Mouse (Mus musculus): ENCODE measurements at regions not wholly inside any gene's neighbourhood (a gene's known extent, or its start where the extent isn't known, plus 50 kb on each side); places are given as distances from the start of the nearest gene placed in this dataset.
A peak's percentile ranks its signal among the peaks of the same experiment; 100 is the strongest.
"Not testable (repeated sequence)": the region's sequence is repeated elsewhere in the genome, so short reads cannot be mapped to it uniquely, and the experiment has no call there.

DNA sequence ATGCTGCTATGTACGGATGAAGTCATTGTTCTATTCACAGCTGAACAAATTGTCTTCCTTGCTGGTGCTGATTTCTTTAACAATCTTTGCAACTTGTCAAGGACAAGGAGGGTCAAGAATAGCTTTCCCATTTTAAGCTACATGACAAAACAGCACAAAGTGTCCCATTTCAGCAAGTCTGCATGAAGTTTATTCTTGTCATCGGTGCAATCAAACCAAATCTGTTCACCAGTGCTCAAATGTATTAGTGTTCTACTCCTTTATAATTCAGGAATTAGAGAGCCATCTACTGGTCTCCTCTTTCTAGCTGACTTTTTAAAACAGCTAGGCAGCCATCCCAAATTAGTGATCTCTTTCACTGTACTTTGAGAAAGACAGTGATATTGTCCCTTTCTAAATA lies 1040.8 kb downstream of the Galc start:
- no peak for DNase-seq

DNA sequence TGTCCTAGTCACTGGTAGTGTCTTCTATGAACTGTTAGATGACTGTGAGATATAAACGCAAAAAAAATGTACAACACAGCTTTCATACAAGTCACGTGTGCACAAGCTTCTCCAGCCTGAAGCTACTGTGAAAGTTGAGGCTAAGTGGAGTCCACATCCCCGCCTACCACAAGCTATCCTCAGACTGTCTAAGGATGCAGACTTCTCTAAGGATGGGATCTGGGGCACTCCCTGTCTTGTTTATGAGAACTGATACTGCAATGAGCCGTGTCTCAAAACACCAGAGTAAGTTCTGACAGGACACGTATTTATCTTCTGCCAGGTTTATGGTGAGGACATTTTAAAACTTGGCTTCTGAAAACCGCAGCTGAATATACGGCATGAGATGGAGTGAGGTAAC lies 1041.7 kb downstream of the Galc start:
- DNase-seq, result no peak

DNA sequence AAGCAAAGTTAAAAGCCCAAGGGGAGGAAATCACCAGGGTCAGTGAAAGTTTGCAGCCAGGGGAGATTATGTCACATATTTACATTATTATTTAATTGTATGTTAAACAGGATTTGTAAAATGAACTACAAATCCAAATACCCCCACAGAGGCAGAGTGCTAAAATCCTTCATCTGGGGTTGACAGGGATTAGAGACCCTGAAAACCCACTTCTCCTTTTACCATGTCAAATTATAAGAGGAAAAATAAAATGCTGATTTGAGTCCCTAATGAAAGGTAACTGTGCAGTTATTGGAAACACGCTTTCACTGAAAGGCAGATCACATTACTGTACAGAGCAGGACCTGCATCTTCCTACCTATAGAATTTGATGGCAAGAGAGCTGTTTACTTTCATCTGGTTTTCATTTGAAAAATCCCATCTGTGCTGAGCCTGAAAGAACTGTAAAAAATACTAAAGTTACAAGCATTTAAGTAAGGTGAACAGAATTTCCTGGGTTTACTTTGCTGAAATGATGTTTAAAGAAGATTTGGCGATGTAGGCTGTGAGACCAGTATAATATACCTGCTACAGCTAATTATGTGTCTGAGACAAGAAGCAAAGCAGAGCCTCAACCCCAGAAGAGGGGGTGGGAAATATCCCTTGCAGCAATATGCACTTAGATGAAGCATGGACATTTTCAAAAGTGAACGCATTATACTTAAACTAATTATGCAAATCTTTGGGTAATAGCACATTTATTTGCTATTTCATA lies 1055.4 kb downstream of the Galc start:
- DNase-seq, result no peak

DNA sequence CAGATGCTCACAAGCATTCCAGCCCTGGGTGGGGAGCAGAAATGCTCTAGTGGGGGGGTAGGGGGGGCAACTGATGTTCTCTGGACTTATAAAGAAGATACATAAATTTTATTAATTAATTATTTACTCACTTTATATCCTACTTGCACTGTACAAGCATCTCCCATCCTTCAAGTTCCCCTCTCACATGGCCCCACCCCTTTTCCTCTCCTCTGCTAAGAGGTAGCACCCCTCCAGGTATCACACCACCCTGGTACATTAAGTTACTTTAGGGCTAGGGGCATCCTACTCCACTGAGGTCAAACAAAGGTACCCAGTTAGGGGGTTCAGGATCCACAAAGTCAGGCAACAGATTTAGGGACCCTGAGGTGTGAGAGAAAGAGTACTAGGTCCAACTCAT lies 1097.4 kb downstream of the Galc start:
- no peak for DNase-seq

DNA sequence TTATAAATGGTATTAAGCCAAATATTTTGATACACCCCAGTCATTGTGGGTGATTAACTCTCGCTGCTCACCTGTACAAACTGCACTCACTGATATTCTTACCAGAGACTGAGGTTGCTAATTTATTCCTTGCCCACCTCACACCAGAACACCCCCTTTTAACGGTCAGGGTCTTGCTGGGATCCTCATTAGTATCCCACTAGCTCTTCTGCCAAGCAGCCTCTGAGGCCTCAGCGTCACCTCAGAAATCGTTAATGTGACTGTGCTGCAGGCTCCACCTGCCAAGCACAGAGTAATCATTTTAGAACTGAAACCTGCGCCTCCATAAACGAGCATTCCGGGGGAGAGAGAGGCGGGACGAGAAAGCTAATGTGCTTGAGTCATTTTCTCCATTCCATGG lies 1097.8 kb downstream of the Galc start:
- no peak for DNase-seq

DNA sequence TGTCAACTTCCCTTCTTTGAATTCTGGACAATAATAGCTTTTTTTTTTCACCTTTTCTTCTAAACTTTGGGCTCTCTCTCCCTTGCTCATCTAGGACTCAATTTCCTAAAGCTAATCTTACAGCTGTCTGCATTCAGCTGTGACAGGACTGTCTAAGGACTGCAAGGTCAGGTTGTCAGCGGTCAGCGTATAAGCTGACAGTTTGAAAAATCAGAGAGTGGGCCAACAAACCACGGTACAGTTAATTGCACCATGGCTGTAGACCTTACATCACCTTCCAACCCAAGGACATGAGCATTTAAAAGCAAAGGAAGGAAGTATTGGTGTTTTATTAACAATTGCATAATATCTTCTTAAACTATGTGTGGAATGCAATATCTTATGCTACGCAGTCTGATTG lies 1100.9 kb downstream of the Galc start:
- DNase-seq, result no peak

DNA sequence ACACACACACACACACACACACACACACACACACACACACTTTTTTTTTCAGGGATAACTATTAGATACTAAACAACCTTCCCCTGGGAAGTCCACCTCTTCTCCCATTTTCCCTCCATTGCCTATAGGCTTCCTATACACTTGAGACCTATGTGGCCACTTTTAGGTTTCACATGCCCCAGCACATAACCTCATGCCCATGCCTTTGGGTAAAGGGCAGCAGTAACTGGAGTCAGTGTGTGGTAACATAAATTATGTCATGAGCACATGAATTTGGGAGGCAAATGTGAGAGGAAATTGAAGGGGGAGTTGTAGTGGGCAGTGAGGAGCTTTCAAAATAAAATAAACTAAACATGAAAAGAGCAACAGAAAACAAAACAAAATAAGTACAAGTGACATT lies 1101.5 kb downstream of the Galc start:
- no peak for DNase-seq

DNA sequence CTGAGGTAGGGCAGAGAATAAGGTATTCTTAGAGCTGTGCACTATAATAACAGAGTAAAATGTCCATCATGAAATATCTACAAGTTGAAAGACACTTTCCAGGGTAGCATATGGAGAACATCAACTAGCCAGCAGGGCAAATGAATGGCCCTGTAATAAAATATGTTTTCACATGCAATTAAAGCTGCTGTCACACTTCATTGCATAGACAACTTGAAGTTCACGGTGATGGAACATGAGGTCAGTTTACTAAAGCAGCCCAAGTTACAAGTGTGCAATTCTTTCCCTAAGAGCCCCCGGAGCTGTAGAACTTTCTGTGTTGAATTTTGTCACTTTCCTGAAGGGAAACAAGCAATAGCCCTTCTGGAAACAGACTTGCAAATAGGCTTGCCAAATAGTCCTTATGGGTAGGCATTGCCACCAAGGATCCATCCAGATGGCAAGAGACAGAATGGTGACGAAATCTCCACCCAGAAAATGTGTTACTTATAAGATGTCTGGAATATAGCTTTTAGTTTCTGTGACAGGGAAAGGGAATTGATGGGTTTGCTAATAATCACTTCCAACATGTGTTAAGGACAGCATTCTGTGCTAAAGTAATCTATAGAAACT lies 1102.7 kb downstream of the Galc start:
- DNase-seq, result no peak

DNA sequence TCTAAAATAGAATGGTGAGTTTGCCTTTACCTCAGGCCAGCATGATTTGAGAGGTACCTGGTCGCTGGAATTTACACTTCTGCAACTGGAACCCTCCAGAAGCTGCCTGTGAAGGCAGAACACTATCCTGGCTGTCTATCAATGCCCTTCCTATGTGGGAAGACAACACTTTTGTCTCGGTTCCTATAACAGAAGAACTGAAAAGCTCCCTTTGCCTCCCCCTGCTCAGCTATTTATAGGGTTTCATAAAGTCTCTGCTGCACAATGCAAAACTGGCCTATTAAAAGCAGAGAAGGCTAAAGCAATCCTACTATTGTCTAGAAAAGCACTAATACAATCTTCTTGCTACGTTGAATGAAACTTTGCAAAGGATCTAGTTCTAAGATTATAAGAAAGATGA lies 1116.5 kb downstream of the Galc start:
- no peak for DNase-seq

DNA sequence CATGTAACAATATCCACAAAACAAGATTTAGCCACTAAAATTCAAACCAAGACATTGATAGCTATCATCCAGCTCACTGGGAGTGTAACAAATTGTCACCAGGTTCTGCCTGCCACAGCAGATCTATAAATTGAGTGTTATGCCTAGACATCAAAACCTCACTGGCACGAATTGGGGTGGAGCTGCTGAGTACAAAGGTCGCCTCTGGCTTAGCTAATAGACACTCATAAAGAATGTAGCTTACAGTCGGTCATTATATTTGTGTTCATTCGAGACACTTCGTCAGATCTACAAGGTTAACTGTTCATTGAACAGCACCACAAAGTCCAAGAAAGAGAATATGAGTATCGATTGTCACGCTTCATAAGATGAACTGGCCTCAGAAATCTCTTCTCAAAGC lies 1121.3 kb downstream of the Galc start:
- no peak for DNase-seq

DNA sequence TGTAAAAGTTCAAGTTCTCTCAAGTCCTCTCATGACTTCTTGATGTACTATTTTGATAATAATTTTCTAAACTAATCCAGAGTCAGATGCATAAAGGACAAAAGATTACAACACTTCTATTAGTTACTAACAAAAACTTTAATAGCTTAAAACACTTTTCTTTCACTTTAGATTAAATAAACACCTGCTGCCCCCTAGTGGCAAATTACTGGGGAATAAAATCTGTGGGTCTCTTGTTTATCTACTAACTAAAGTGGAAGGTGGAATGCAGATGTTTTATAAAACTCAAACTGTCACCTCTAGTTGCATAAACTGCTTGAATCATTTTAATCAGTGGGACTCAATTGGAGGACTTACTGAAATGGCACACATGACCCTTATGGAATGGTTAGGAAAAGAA lies 1129.0 kb downstream of the Galc start:
- DNase-seq, result peak; percentile 4

DNA sequence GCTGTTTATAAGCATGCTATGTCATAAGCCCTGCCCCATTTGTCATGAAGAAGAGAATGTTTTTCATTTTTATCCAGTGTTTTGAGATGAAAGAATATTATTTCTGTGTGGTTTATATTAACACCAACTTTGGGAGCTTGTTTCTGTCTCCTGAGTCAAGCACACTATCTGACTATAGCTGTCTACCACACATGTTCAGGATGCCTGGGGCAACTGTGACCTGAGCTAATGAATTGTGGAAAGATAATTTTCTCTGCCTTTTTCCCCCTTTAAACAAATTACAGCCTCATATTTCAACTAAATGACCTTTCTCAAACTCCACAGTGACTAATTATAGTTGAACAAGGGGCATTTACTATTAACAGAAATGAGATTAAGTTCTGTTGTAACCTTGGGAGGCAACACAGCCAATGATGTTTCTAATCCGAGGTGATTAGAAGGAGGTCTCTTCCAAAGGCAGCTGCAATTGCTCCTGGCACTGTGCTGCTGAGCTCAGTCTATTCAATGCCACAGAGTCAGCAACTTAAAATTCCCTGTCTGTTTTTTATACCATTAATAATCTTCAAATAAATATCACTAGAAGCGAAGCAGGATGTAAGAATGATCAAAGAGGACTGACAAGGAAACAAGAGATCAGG lies 1168.6 kb downstream of the Galc start:
- no peak for DNase-seq

DNA sequence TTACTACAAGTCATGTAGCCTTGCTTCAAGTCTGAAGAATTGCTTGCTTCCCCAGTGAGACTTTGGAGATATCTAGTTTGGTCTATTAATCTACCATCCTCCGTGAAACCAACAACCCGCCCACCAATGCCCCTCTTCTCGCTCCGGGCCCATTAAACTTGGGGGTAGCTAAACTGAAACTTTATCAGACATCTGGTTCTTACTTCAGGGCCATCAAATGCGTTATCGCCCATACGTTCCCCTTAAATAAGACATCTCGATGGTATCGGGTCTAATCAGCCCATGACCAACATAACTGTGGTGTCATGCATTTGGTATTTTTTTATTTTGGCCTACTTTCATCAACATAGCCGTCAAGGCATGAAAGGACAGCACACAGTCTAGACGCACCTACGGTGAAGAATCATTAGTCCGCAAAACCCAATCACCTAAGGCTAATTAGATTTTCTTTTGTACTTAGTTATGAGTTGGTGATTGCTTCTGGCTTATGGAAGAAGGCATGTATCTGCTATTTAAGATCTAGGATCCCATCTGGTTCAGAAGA lies 1197.8 kb downstream of the Galc start:
- not testable (repeated sequence) for DNase-seq

DNA sequence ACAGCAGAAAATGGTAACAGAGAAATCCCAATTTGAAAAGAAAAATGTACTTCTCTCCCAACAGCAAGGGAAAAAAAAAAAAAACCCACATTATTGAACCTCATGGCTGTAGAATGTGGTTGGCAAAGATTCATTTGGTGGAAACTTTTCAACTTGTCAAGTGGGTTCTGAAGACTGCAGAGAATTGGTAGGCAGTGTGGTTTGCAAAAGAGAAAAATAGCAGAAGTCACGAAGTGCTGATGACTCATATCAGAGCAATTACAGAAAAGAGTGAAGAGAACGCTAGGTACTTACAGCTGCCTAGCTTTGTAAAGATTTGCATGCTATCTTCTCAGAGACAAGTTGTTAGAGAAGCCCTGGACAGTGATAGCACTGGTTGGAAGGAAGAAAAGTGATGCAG lies 1211.6 kb downstream of the Galc start:
- DNase-seq, result no peak
